Mouse (Mus musculus) spleen, adult 2 months (tissue): ENCODE measurements at regions not wholly inside any gene's neighbourhood (a gene's known extent, or its start where the extent isn't known, plus 50 kb on each side); places are given as distances from the start of the nearest gene placed in this dataset.

ENCODE experiments used
- CTCF ChIP-seq: fragments of 200-500 bp; IDR thresholded peaks from 2 replicates; pipeline ENCODE4 v1.5.1; 2011; ENCODE audit warnings: mild to moderate bottlenecking, inconsistent platforms; ENCODE audit not compliant: insufficient read depth, insufficient read length, insufficient replicate concordance; ENCODE audit errors: extremely low read depth
- POLR2A ChIP-seq: fragments of 200-500 bp; IDR thresholded peaks from 2 replicates; pipeline ENCODE4 v1.6.1; 2011; ENCODE audit warnings: low read depth, low read length, inconsistent platforms

GRCm38 (mm10) chr14:16079096-16079495, 170.0 kb upstream of the Ngly1 start:
- TF ChIP-seq POLR2A (no peak), CTCF (no peak)
